Mouse (Mus musculus) ES-E14 (cell line): ENCODE measurements around the gene Ptchd3.

ENCODE experiments used
- CHD2 ChIP-seq: IDR thresholded peaks from 2 replicates; pipeline ENCODE4 v1.6.1; 2014; ENCODE audit warnings: mild to moderate bottlenecking, low read depth, low read length, inconsistent platforms
- HCFC1 ChIP-seq: IDR thresholded peaks from 2 replicates; pipeline ENCODE4 v1.6.1; 2012; ENCODE audit warnings: low read length, inconsistent platforms, borderline replicate concordance; ENCODE audit not compliant: insufficient read depth
- ZNF384 ChIP-seq: IDR thresholded peaks from 2 replicates; pipeline ENCODE4 v1.6.1; 2012; ENCODE audit warnings: low read depth, low read length, inconsistent platforms

- TF ChIP-seq HCFC1 (no peak), CHD2 (no peak), ZNF384 (no peak)
Observed at GRCm38 (mm10) chr11:121794591-121795199, 35.4 kb upstream of the Ptchd3 start.
